Mouse (Mus musculus): Measurements from ENCODE around the gene Ptpn3. TPM values are rescaled to one million over a fixed set of nuclear protein-coding genes. Genes with fewer than 3 reads are reported as not detected.

Gene Ptpn3
- polyA plus RNA-seq, 2 experiments, result 0.38 to 0.46 TPM

GRCm38 (mm10) chr4:57258159-57259035, 43.2 kb downstream of the Ptpn3 start:
- H3K4me3 ChIP-seq (ENCODE audit: insufficient read depth in 1 of 2, low read depth in 2 of 2, low read length in 2 of 2), result no peak overlapping the region
- H3K36me3 ChIP-seq (replicated peaks; ENCODE audit: control insufficient read depth, insufficient read depth, low read depth), result no peaks in the 10 kb centered on the region
- H3K4me2 ChIP-seq (ENCODE audit: low read depth), result no peak overlapping the region
- H3K9ac ChIP-seq (replicated peaks), result no peak overlapping the region
- H3K4me1 ChIP-seq (replicated peaks; ENCODE audit: control insufficient read depth in 2 of 2, insufficient read depth in 2 of 2, low read length in 1 of 2), result no peaks in the 10 kb centered on the region
- no peak overlapping the region for H3K27ac ChIP-seq
- H3K9me3 ChIP-seq (ENCODE audit: control insufficient read depth, low read length), result no peaks in the 10 kb centered on the region
- DNase-seq (ENCODE audit: low read depth in 3 of 3, low spot score in 3 of 3) (no peak), ATAC-seq (ENCODE audit: insufficient read depth) (no peak)
- TF ChIP-seq EP300 (IDR thresholded peaks at IDR 0.05; ENCODE audit: low read depth) (no peak), CTCF (IDR thresholded peaks at IDR 0.05; ENCODE audit: low read depth) (no peak)
- WGBS (ENCODE audit: insufficient replicate concordance), result 54% methylated on average over 14 of the region's 14 CpGs
- H3K27me3 ChIP-seq (ENCODE audit: control insufficient read depth, insufficient read depth, low read length), result no peaks in the 10 kb centered on the region

GRCm38 (mm10) chr4:57257409-57257808, 44.2 kb downstream of the Ptpn3 start:
- TF ChIP-seq EP300 (IDR thresholded peaks at IDR 0.05; ENCODE audit: low read depth) (no peak), CTCF (IDR thresholded peaks at IDR 0.05; ENCODE audit: low read depth) (no peak)
- Histone ChIP-seq H3K4me1 (replicated peaks; ENCODE audit: control insufficient read depth in 2 of 2, insufficient read depth in 2 of 2, low read length in 1 of 2) (no peaks in the 10 kb centered on the region), H3K36me3 (replicated peaks; ENCODE audit: control insufficient read depth, insufficient read depth, low read depth) (no peaks in the 10 kb centered on the region), H3K9me3 (ENCODE audit: control insufficient read depth, low read length) (no peaks in the 10 kb centered on the region), H3K9ac (replicated peaks) (no peak overlapping the region), H3K4me3 (ENCODE audit: insufficient read depth in 1 of 2, low read depth in 2 of 2, low read length in 2 of 2) (no peak overlapping the region), H3K4me2 (ENCODE audit: low read depth) (no peak overlapping the region), H3K27me3 (ENCODE audit: control insufficient read depth, insufficient read depth, low read length) (no peaks in the 10 kb centered on the region), H3K27ac (no peak overlapping the region)
- ATAC-seq (ENCODE audit: insufficient read depth) (no peak), DNase-seq (ENCODE audit: low read depth in 3 of 3, low spot score in 3 of 3) (no peak)
- 70% methylated on average over 8 of the region's 8 CpGs for WGBS (ENCODE audit: insufficient replicate concordance)

- no peak for DNase-seq (ENCODE audit: low read depth in 3 of 3, low spot score in 3 of 3)
- Histone ChIP-seq H3K27ac (no peak overlapping the region), H3K27me3 (ENCODE audit: control insufficient read depth, insufficient read depth, low read length) (no peaks in the 10 kb centered on the region), H3K36me3 (replicated peaks; ENCODE audit: control insufficient read depth, insufficient read depth, low read depth) (no peaks in the 10 kb centered on the region), H3K4me1 (replicated peaks; ENCODE audit: control insufficient read depth in 2 of 2, insufficient read depth in 2 of 2, low read length in 1 of 2) (no peaks in the 10 kb centered on the region), H3K4me2 (ENCODE audit: low read depth) (no peak overlapping the region), H3K4me3 (ENCODE audit: insufficient read depth in 1 of 2, low read depth in 2 of 2, low read length in 2 of 2) (no peak overlapping the region), H3K9ac (replicated peaks) (no peak overlapping the region), H3K9me3 (ENCODE audit: control insufficient read depth, low read length) (no peaks in the 10 kb centered on the region)
- ATAC-seq (ENCODE audit: insufficient read depth), result no peak
- WGBS (ENCODE audit: insufficient replicate concordance), result 65% methylated on average over 4 of the region's 4 CpGs
- TF ChIP-seq CTCF (IDR thresholded peaks at IDR 0.05; ENCODE audit: low read depth), result no peak
- TF ChIP-seq EP300 (IDR thresholded peaks at IDR 0.05; ENCODE audit: low read depth), result no peak
These were observed 44.9 kb downstream of the Ptpn3 start for GRCm38 (mm10) chr4:57256761-57257160.

- H3K27ac ChIP-seq, result no peak overlapping the region
- H3K9ac ChIP-seq (replicated peaks), result no peak overlapping the region
- H3K4me1 ChIP-seq (replicated peaks; ENCODE audit: control insufficient read depth in 2 of 2, insufficient read depth in 2 of 2, low read length in 1 of 2), result no peaks in the 10 kb centered on the region
- H3K9me3 ChIP-seq (ENCODE audit: control insufficient read depth, low read length), result no peaks in the 10 kb centered on the region
- H3K36me3 ChIP-seq (replicated peaks; ENCODE audit: control insufficient read depth, insufficient read depth, low read depth), result no peaks in the 10 kb centered on the region
- DNase-seq (ENCODE audit: low read depth in 3 of 3, low spot score in 3 of 3) (no peak), ATAC-seq (ENCODE audit: insufficient read depth) (no peak)
- H3K27me3 ChIP-seq (ENCODE audit: control insufficient read depth, insufficient read depth, low read length), result no peaks in the 10 kb centered on the region
- no peak overlapping the region for H3K4me3 ChIP-seq (ENCODE audit: insufficient read depth in 1 of 2, low read depth in 2 of 2, low read length in 2 of 2)
- no peak overlapping the region for H3K4me2 ChIP-seq (ENCODE audit: low read depth)
- TF ChIP-seq EP300 (IDR thresholded peaks at IDR 0.05; ENCODE audit: low read depth) (no peak), CTCF (IDR thresholded peaks at IDR 0.05; ENCODE audit: low read depth) (no peak)
- WGBS (ENCODE audit: insufficient replicate concordance), result 58% methylated on average over 6 of the region's 6 CpGs
These were observed 47.2 kb downstream of the Ptpn3 start for GRCm38 (mm10) chr4:57254412-57254811.

GRCm38 (mm10) chr4:57250636-57251035, 51.0 kb downstream of the Ptpn3 start:
- Histone ChIP-seq H3K9me3 (ENCODE audit: control insufficient read depth, low read length) (no peaks in the 10 kb centered on the region), H3K4me2 (ENCODE audit: low read depth) (no peak overlapping the region), H3K4me1 (replicated peaks; ENCODE audit: control insufficient read depth in 2 of 2, insufficient read depth in 2 of 2, low read length in 1 of 2) (no peaks in the 10 kb centered on the region), H3K36me3 (replicated peaks; ENCODE audit: control insufficient read depth, insufficient read depth, low read depth) (no peaks in the 10 kb centered on the region), H3K27ac (no peak overlapping the region), H3K27me3 (ENCODE audit: control insufficient read depth, insufficient read depth, low read length) (no peaks in the 10 kb centered on the region), H3K9ac (replicated peaks) (no peak overlapping the region), H3K4me3 (ENCODE audit: insufficient read depth in 1 of 2, low read depth in 2 of 2, low read length in 2 of 2) (no peak overlapping the region)
- WGBS (ENCODE audit: insufficient replicate concordance), result 13% methylated on average over 2 of the region's 2 CpGs
- ATAC-seq (ENCODE audit: insufficient read depth) (no peak), DNase-seq (ENCODE audit: low read depth in 3 of 3, low spot score in 3 of 3) (no peak)
- peak; percentile 34; the same call in 1 of the 2 replicates for TF ChIP-seq CTCF (IDR thresholded peaks at IDR 0.05; ENCODE audit: low read depth)
- TF ChIP-seq EP300 (IDR thresholded peaks at IDR 0.05; ENCODE audit: low read depth), result no peak
